Mouse (Mus musculus) small intestine, adult 2 months (tissue): ENCODE measurements around the gene Bnipl.

Source experiments
- CTCF ChIP-seq: fragments of 200-500 bp; IDR thresholded peaks from 2 replicates; pipeline ENCODE4 v1.5.1; 2012; ENCODE audit warnings: low read depth, mild to moderate bottlenecking, control low read depth, inconsistent platforms, low read length, moderate library complexity, mixed read lengths; ENCODE audit not compliant: insufficient replicate concordance, insufficient read length; ENCODE audit errors: extremely low read depth
- POLR2A ChIP-seq: fragments of 200-500 bp; IDR thresholded peaks from 2 replicates; pipeline ENCODE4 v1.6.1; 2012; ENCODE audit warnings: low read depth, mild to moderate bottlenecking, control low read depth, inconsistent platforms, low read length, moderate library complexity

GRCm38 (mm10) chr3:95286510-95286909 lies 35.5 kb upstream of the Bnipl start:
- TF ChIP-seq CTCF (no peak), POLR2A (no peak)
